Mouse (Mus musculus) liver, postnatal 0 days (tissue): Measurements from ENCODE around the gene Pnp.

Experiments used
- CTCF ChIP-seq: sonication (generic); IDR thresholded peaks from 2 replicates; pipeline ENCODE4 v1.5.1; 2016; ENCODE audit warnings: antibody characterized with exemption, low read depth
- EP300 ChIP-seq: IDR thresholded peaks from 2 replicates; pipeline ENCODE4 v1.6.1; 2016; ENCODE audit warnings: antibody characterized with exemption, low read depth, mild to moderate bottlenecking

DNA sequence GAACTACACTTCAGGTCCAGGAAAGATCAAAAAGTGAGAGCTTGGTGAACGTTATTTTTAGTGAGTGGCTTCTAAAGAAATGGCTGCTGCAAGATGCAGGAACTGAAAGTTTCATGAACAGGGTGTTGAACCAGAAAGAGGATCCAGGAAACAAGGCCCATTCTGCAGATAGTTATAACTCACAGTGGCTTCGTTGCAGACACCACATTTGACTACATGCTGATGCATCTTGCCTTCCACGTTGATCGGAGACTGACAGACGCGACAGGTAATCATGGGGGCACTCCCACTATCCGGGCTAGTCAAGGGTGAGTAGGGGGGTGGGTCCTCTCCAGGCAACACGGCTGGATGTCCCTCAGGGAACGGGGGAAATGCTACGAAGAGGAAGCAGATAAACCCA is 931 bp upstream of the Pnp start:
- no peak for TF ChIP-seq EP300
- TF ChIP-seq CTCF: no peak
